Mouse (Mus musculus) CH12.LX (cell line): ENCODE data around the gene Chtop. TPM values are rescaled to one million over a fixed set of nuclear protein-coding genes. Genes with fewer than 3 reads are reported as not detected.
A peak's percentile ranks its signal among the peaks of the same experiment; 100 is the strongest.

ENCODE experiments used
- DNase-seq: peaks from one replicate; pipeline ENCODE4 v3.0.0-alpha.2; 2013; ENCODE audit errors: extremely low read depth
- H3K27ac ChIP-seq: 2 replicates; pipeline ENCODE4 v1.5.1; 2012; ENCODE audit warnings: low read depth, mild to moderate bottlenecking, control low read depth, moderate library complexity; ENCODE audit not compliant: insufficient read depth
- H3K27me3 ChIP-seq: replicated peaks from 2 replicates; pipeline ENCODE3; 2012; ENCODE audit warnings: inconsistent platforms
- H3K36me3 ChIP-seq, 2 experiments: replicated peaks in 1 of 2; 2 replicates each; pipeline versions ENCODE3 to v1.6.1; 2012; ENCODE audit warnings: inconsistent platforms in 1 of 2, low read length in 1 of 2, mild to moderate bottlenecking in 1 of 2, mixed read lengths in 1 of 2, moderate library complexity in 1 of 2; ENCODE audit not compliant: control insufficient read depth in 1 of 2, insufficient read depth in 1 of 2
- H3K4me1 ChIP-seq, 2 experiments: 2 replicates each; pipeline ENCODE4 v1.6.1; 2012; ENCODE audit warnings: inconsistent platforms in 1 of 2, moderate library complexity in 1 of 2; ENCODE audit not compliant: insufficient read depth in 2 of 2, control insufficient read depth in 1 of 2
- H3K4me2 ChIP-seq: 2 replicates; pipeline ENCODE4 v1.6.1; 2012; ENCODE audit warnings: low read depth, mild to moderate bottlenecking, control low read depth; ENCODE audit not compliant: poor library complexity, insufficient read depth, severe bottlenecking
- H3K4me3 ChIP-seq, 3 experiments: fragments of 150-350 bp in 1 of 3; sonication (generic) in 1 of 3; replicated peaks in 1 of 3; 2 replicates each; pipeline versions ENCODE3 to v1.5.1; 2011 to 2012; ENCODE audit warnings: low read depth in 2 of 3, low read length in 2 of 3, mild to moderate bottlenecking in 2 of 3, moderate library complexity in 2 of 3, control low read depth in 1 of 3, improper control_type of control experiment in 1 of 3, inconsistent platforms in 1 of 3, mixed read lengths in 1 of 3; ENCODE audit not compliant: poor library complexity in 1 of 3
- H3K79me2 ChIP-seq: replicated peaks from 2 replicates; pipeline ENCODE4 v1.6.1; 2012; ENCODE audit warnings: mild to moderate bottlenecking, moderate library complexity; ENCODE audit not compliant: control insufficient read depth, poor library complexity, insufficient read depth, severe bottlenecking; ENCODE audit errors: extremely low read depth
- H3K9ac ChIP-seq: 2 replicates; pipeline ENCODE4 v1.6.1; 2012; ENCODE audit warnings: low read depth, mild to moderate bottlenecking, control low read depth, moderate library complexity; ENCODE audit not compliant: insufficient read depth
- H3K9me3 ChIP-seq: replicated peaks from 2 replicates; pipeline ENCODE3; 2012; ENCODE audit warnings: low read length, inconsistent platforms, mixed read lengths
- CHD1 ChIP-seq: IDR thresholded peaks from 2 replicates; pipeline ENCODE4 v1.6.1; 2012; ENCODE audit warnings: low read depth, low read length, improper control_type of control experiment, inconsistent platforms
- CTCF ChIP-seq, 2 experiments: IDR thresholded peaks in 1 of 2; conservative IDR thresholded peaks in 1 of 2; 2 replicates each; pipeline ENCODE4 v1.5.1; 2011 to 2012; ENCODE audit warnings: low read depth in 2 of 2, low read length in 2 of 2, improper control_type of control experiment in 1 of 2, inconsistent platforms in 1 of 2, mild to moderate bottlenecking in 1 of 2, moderate library complexity in 1 of 2
- JUN ChIP-seq: IDR thresholded peaks from 2 replicates; pipeline ENCODE4 v1.6.1; 2011; ENCODE audit warnings: low read depth, mild to moderate bottlenecking, low read length, improper control_type of control experiment, moderate library complexity; ENCODE audit not compliant: insufficient read depth
- KAT2A ChIP-seq: IDR thresholded peaks from 2 replicates; pipeline ENCODE4 v1.6.1; 2012; ENCODE audit warnings: low read length, improper control_type of control experiment, inconsistent platforms; ENCODE audit not compliant: insufficient replicate concordance
- MXI1 ChIP-seq: IDR thresholded peaks from 2 replicates; pipeline ENCODE4 v1.6.1; 2011; ENCODE audit warnings: mild to moderate bottlenecking, low read depth, low read length, improper control_type of control experiment
- NRF1 ChIP-seq: IDR thresholded peaks from 2 replicates; pipeline ENCODE4 v1.6.1; 2014; ENCODE audit warnings: low read depth, mild to moderate bottlenecking, inconsistent platforms, low read length, improper control_type of control experiment, moderate library complexity
- RCOR1 ChIP-seq: conservative IDR thresholded peaks from 2 replicates; pipeline ENCODE4 v1.6.1; 2012; ENCODE audit warnings: low read depth, mild to moderate bottlenecking, inconsistent platforms, low read length, improper control_type of control experiment
- SIN3A ChIP-seq: IDR thresholded peaks from 2 replicates; pipeline ENCODE4 v1.6.1; 2012; ENCODE audit warnings: low read length, improper control_type of control experiment, inconsistent platforms
- SMC3 ChIP-seq: IDR thresholded peaks from 2 replicates; pipeline ENCODE4 v1.6.1; 2011; ENCODE audit warnings: low read depth, low read length, improper control_type of control experiment
- TBP ChIP-seq: conservative IDR thresholded peaks from 2 replicates; pipeline ENCODE4 v1.6.1; 2011; ENCODE audit warnings: low read depth, low read length, improper control_type of control experiment
- TCF12 ChIP-seq: IDR thresholded peaks from 2 replicates; pipeline ENCODE4 v1.6.1; 2014; ENCODE audit warnings: low read depth, mild to moderate bottlenecking, inconsistent platforms, low read length, improper control_type of control experiment
- USF1 ChIP-seq: IDR thresholded peaks from 2 replicates; pipeline ENCODE4 v1.6.1; 2014; ENCODE audit warnings: low read depth, mild to moderate bottlenecking, inconsistent platforms, low read length, improper control_type of control experiment
- USF2 ChIP-seq: conservative IDR thresholded peaks from 2 replicates; pipeline ENCODE4 v1.6.1; 2011; ENCODE audit warnings: low read depth, low read length, improper control_type of control experiment
- ZKSCAN1 ChIP-seq: IDR thresholded peaks from 2 replicates; pipeline ENCODE4 v1.6.1; 2012; ENCODE audit warnings: low read depth, inconsistent platforms, low read length, improper control_type of control experiment, borderline replicate concordance
- ZMIZ1 ChIP-seq: IDR thresholded peaks from 2 replicates; pipeline ENCODE4 v1.6.1; 2012; ENCODE audit warnings: low read depth, mild to moderate bottlenecking, inconsistent platforms, low read length, improper control_type of control experiment
- dilution Hi-C: fragments of 300-500 bp; cut with MboI; formaldehyde crosslinking; loops from 2 replicates; pipeline ENCODE4 v1.14.3; 2020; ENCODE audit warnings: low sequenced_read_pairs; ENCODE audit not compliant: extremely low pct_unique_long_range_greater_than_20kb, extremely low pct_ligation_motif_present
- in situ Hi-C: fragments of 300-500 bp; cut with MboI; formaldehyde crosslinking; loops from 3 replicates; pipeline ENCODE4 v1.14.3; 2019; ENCODE audit warnings: low sequenced_read_pairs, low pct_ligation_motif_present, low pct_unique_long_range_greater_than_20kb, mixed read lengths
- polyA plus RNA-seq: library from polyadenylated mRNA; unstranded; fragments of >175 nt; gene quantifications from 2 replicates; pipeline ENCODE4 v1.2.1, GENCODE M21; 2012; ENCODE audit warnings: low read depth; ENCODE audit not compliant: insufficient read length
- total RNA-seq, 2 experiments: library from RNA; depleted of rRNA; stranded (reverse); fragments of 300-350 nt in 1 of 2; fragments of >200 nt in 1 of 2; gene quantifications; 2 replicates each; pipeline ENCODE4 v1.2.3; 2012 to 2014

Chtop gene
- total and polyA plus RNA-seq, 3 experiments, result 88.5 to 130 (median 126) TPM

- peaks cover 25% of the 10 kb centered on the region for H3K27me3 ChIP-seq
- DNase-seq, result no peak
- in situ Hi-C loops (loop anchor here (5.0 kb wide), 1 partner anchor 47 kb away; no protein-coding TSS in a partner anchor), dilution Hi-C loops (no loop called here)
- H3K4me3 ChIP-seq, result no peak overlapping the region
- H3K9me3 ChIP-seq, result peaks cover 11% of the 10 kb centered on the region
- no peaks in the 10 kb centered on the region for H3K36me3 ChIP-seq
- H3K4me2 ChIP-seq, result no peak overlapping the region
- no peak for TF ChIP-seq TBP
- no peak for TF ChIP-seq JUN
- no peak for TF ChIP-seq USF1
- TF ChIP-seq SMC3, result no peak
- no peak for TF ChIP-seq SIN3A
- no peak for TF ChIP-seq TCF12
- no peak for TF ChIP-seq USF2
- no peak for TF ChIP-seq RCOR1
- TF ChIP-seq MXI1, result no peak
- no peak for TF ChIP-seq CHD1
- no peak for TF ChIP-seq ZKSCAN1
- H3K27ac ChIP-seq, result no peak overlapping the region
- H3K4me1 ChIP-seq, result peaks cover 4 to 7% of the 10 kb centered on the region in 2 experiments; a peak in 2 of 4 replicates
- no peaks in the 10 kb centered on the region for H3K79me2 ChIP-seq
- no peak overlapping the region for H3K9ac ChIP-seq
Measured at GRCm38 (mm10) chr3:90464552-90465080, 44.7 kb downstream of the Chtop start.

- no peak overlapping the region for H3K27ac ChIP-seq
- no peak overlapping the region for H3K4me3 ChIP-seq
- DNase-seq, result no peak
- no peaks in the 10 kb centered on the region for H3K79me2 ChIP-seq
- H3K4me2 ChIP-seq, result no peak overlapping the region
- H3K27me3 ChIP-seq, result peaks cover 25% of the 10 kb centered on the region
- no peaks in the 10 kb centered on the region for H3K36me3 ChIP-seq
- peaks cover 11% of the 10 kb centered on the region for H3K9me3 ChIP-seq
- in situ Hi-C loops (no loop called here), dilution Hi-C loops (no loop called here)
- H3K9ac ChIP-seq, result no peak overlapping the region
- peaks cover 4 to 7% of the 10 kb centered on the region in 2 experiments; a peak in 2 of 4 replicates for H3K4me1 ChIP-seq
- no peak for TF ChIP-seq ZMIZ1
- TF ChIP-seq NRF1, result no peak
- peak in 1 of 2 experiments; percentile 11; a peak in 1 of 4 replicates for TF ChIP-seq CTCF (conservative IDR thresholded peaks at IDR 0.05 in 1 of 2, IDR thresholded peaks at IDR 0.05 in 1 of 2; ENCODE audit: low read depth in 2 of 2, low read length in 2 of 2)
- no peak for TF ChIP-seq KAT2A
- TF ChIP-seq CHD1, result no peak
Measured at GRCm38 (mm10) chr3:90462579-90462978, 46.7 kb downstream of the Chtop start.

GRCm38 (mm10) chr3:90461935-90462334 lies 47.4 kb downstream of the Chtop start:
- Histone ChIP-seq H3K79me2 (no peaks in the 10 kb centered on the region), H3K4me3 (no peak overlapping the region), H3K4me2 (no peak overlapping the region), H3K4me1 (peaks cover 4 to 7% of the 10 kb centered on the region in 2 experiments; a peak in 2 of 4 replicates), H3K27me3 (peaks cover 25% of the 10 kb centered on the region), H3K27ac (no peak overlapping the region), H3K9ac (no peak overlapping the region), H3K9me3 (peaks cover 11% of the 10 kb centered on the region), H3K36me3 (no peaks in the 10 kb centered on the region)
- in situ Hi-C loops, result no loop called here
- TF ChIP-seq USF1, result no peak
- dilution Hi-C loops, result no loop called here
- no peak for DNase-seq
